9 mouse cellular contexts compared by ENCODE assay signal in the genomic region with DNA sequence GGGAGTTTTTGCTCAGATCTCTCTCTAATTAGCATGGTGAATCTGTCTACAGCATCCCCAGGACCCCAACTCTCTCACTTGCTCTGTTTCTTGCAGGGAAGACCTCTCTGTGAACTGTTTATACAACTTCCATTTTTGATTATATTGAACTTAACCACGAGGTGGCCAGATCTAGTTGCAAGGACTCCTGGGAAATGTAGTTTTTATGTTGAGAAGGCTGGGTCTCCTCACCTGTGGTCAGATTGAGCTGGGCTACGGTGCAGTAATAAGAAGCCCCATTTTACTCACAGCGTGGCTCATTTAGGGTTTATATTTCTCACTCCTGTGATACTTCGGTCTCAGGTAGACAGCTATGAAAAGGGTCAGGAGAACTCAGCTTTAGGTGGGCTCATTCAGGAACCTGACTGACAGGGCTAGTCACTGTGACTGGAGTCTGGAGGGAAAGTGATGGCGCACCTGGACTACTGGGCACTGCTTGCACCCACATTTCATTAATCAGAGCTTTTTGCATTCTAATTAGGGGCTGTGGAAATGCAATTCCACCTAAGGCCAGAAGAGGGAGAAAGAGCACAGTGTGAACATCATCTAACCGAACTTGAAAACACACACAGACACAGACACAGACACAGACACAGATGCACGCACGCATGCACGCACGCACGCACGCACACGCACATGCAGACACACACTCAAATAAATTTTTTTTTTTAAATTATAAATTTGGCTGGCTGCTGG. TPM values are rescaled to one million over a fixed set of nuclear protein-coding genes. Genes with fewer than 3 reads are reported as not detected.
DNase-seq lines count a peak whose midpoint lies in the region; ATAC-seq and TF ChIP-seq lines count a peak whose summit lies in the region.
"Had no signal": no experiment of that assay in that cellular context is flagged by ENCODE, and none has a peak within 500 bp of the region (broad histone marks: within the 10 kb centered on the region; RNA-seq: fewer than 3 reads in every experiment).

No protein-coding gene starts in this region.

- peak overlapping the region; percentile 27; the same call in 1 of the 2 replicates for H3K27ac ChIP-seq in spleen, adult 2 months (ENCODE audit: insufficient read depth, low read length)
- H3K27ac ChIP-seq in heart, postnatal 0 days (ENCODE audit: low read depth), result no peak overlapping the region
- no peak overlapping the region for H3K27ac ChIP-seq in kidney, postnatal 0 days
- H3K27ac ChIP-seq in lung, embryonic 15.5 days, result no peak overlapping the region
- H3K27ac ChIP-seq in neural tube, embryonic 15.5 days (replicated peaks), result no peak overlapping the region

- H3K4me3 ChIP-seq in spleen, adult 2 months (ENCODE audit: extremely low read depth, insufficient read depth, insufficient read length), result no peak overlapping the region
- no peak overlapping the region for H3K4me3 ChIP-seq in heart, postnatal 0 days (ENCODE audit: low read depth, low read length)
- H3K4me3 ChIP-seq in kidney, postnatal 0 days (replicated peaks; ENCODE audit: low read depth, low read length), result no peak overlapping the region
- H3K4me3 ChIP-seq in lung, embryonic 15.5 days, result no peak overlapping the region
- no peak overlapping the region for H3K4me3 ChIP-seq in neural tube, embryonic 15.5 days (replicated peaks)

- no peaks in the 10 kb centered on the region for H3K9me3 ChIP-seq in heart, postnatal 0 days (replicated peaks; ENCODE audit: control insufficient read depth, low read length)
- no peaks in the 10 kb centered on the region for H3K9me3 ChIP-seq in kidney, postnatal 0 days (replicated peaks; ENCODE audit: low read length)
- H3K9me3 ChIP-seq in lung, embryonic 15.5 days, result no peaks in the 10 kb centered on the region
- no peaks in the 10 kb centered on the region for H3K9me3 ChIP-seq in neural tube, embryonic 15.5 days (replicated peaks)

- 31% methylated on average over 13 of the region's 13 CpGs for WGBS in spleen, adult 2 months
- WGBS in heart, postnatal 0 days, result 33% methylated on average over 13 of the region's 13 CpGs
- WGBS in kidney, postnatal 0 days, result 42% methylated on average over 13 of the region's 13 CpGs
- 37% methylated on average over 13 of the region's 13 CpGs for WGBS in lung, embryonic 15.5 days
- WGBS in neural tube, embryonic 15.5 days, result 54% methylated on average over 13 of the region's 13 CpGs

- H3K4me1 ChIP-seq in spleen, adult 2 months (ENCODE audit: control insufficient read depth, insufficient read depth, insufficient read length), result peaks cover 21% of the 10 kb centered on the region
- 0 out of 2 replicates have a peak, but pooled peaks cover 4% of the 10 kb centered on the region for H3K4me1 ChIP-seq in heart, postnatal 0 days (ENCODE audit: control insufficient read depth, insufficient read depth)
- no peaks in the 10 kb centered on the region for H3K4me1 ChIP-seq in kidney, postnatal 0 days (replicated peaks; ENCODE audit: insufficient read depth, low read length)
- H3K4me1 ChIP-seq in lung, embryonic 15.5 days, result peaks cover 11% of the 10 kb centered on the region
- H3K4me1 ChIP-seq in neural tube, embryonic 15.5 days, result no peaks in the 10 kb centered on the region

- DNase-seq in spleen, adult 2 months (ENCODE audit: low read depth in 1 of 2, low spot score in 2 of 2), result peak; percentile 49 to 57
- DNase-seq in spleen, postnatal 14 days (ENCODE audit: low spot score in 2 of 2), result no peak
- peak; percentile 33 for DNase-seq in heart, postnatal 0 days (ENCODE audit: low spot score)
- DNase-seq in kidney, postnatal 0 days (ENCODE audit: low spot score), result peak; percentile 53
- no peak for DNase-seq in ovary, postnatal 10 days (ENCODE audit: low spot score)

- H3K4me2 ChIP-seq in heart, postnatal 0 days (ENCODE audit: low read depth, low read length), result no peak overlapping the region
- H3K4me2 ChIP-seq in kidney, postnatal 0 days (ENCODE audit: low read length), result no peak overlapping the region
- no peak overlapping the region for H3K4me2 ChIP-seq in lung, embryonic 15.5 days
- no peak overlapping the region for H3K4me2 ChIP-seq in neural tube, embryonic 15.5 days

- no peaks in the 10 kb centered on the region for H3K27me3 ChIP-seq in spleen, adult 2 months (ENCODE audit: control insufficient read depth, insufficient read depth, low read length)
- H3K27me3 ChIP-seq in heart, postnatal 0 days (ENCODE audit: control insufficient read depth, insufficient read depth, low read length), result no peaks in the 10 kb centered on the region
- H3K27me3 ChIP-seq in kidney, postnatal 0 days (ENCODE audit: insufficient read depth, low read length), result no peaks in the 10 kb centered on the region
- no peaks in the 10 kb centered on the region for H3K27me3 ChIP-seq in lung, embryonic 15.5 days
- H3K27me3 ChIP-seq in neural tube, embryonic 15.5 days (replicated peaks), result no peaks in the 10 kb centered on the region

- TF ChIP-seq EP300 in heart, postnatal 0 days (IDR thresholded peaks at IDR 0.05; ENCODE audit: low read depth), result no peak

- ATAC-seq in activated CD4-positive, CD25-positive, alpha-beta regulatory T cell, adult 4 months, result peak; percentile 63
- ATAC-seq in heart, postnatal 0 days (ENCODE audit: insufficient read depth, low read depth), result peak; percentile 39; the same call in 1 of the 2 replicates
- ATAC-seq in kidney, postnatal 0 days (replicated peaks; ENCODE audit: low FRiP score, low read depth), result peak; percentile 33; the same call in 1 of the 2 replicates
- peak; percentile 19; the same call in 1 of the 2 replicates for ATAC-seq in lung, embryonic 15.5 days (ENCODE audit: borderline replicate concordance, extremely low read depth, low FRiP score, low TSS enrichment)
- peak; percentile 80 for ATAC-seq in neural tube, embryonic 15.5 days (ENCODE audit: low FRiP score)

- TF ChIP-seq POLR2A in spleen, adult 2 months (IDR thresholded peaks at IDR 0.05; ENCODE audit: low read depth, low read length), result no peak

- H3K36me3 ChIP-seq in spleen, adult 2 months (ENCODE audit: control insufficient read depth, insufficient read depth, low read length), result no peaks in the 10 kb centered on the region
- H3K36me3 ChIP-seq in heart, postnatal 0 days (replicated peaks; ENCODE audit: control insufficient read depth, insufficient read depth, low read length), result no peaks in the 10 kb centered on the region
- H3K36me3 ChIP-seq in kidney, postnatal 0 days (ENCODE audit: insufficient read depth, low read length), result no peaks in the 10 kb centered on the region
- no peaks in the 10 kb centered on the region for H3K36me3 ChIP-seq in lung, embryonic 15.5 days
- H3K36me3 ChIP-seq in neural tube, embryonic 15.5 days, result no peaks in the 10 kb centered on the region

- no peak for TF ChIP-seq CTCF in spleen, adult 2 months (IDR thresholded peaks at IDR 0.05; ENCODE audit: extremely low read depth, insufficient read depth, insufficient read length, insufficient replicate concordance)
- TF ChIP-seq CTCF in heart, postnatal 0 days (IDR thresholded peaks at IDR 0.05; ENCODE audit: low read depth), result peak; percentile 80
- TF ChIP-seq CTCF in kidney, postnatal 0 days (IDR thresholded peaks at IDR 0.05; ENCODE audit: low read depth), result peak; percentile 75

- no peak overlapping the region for H3K9ac ChIP-seq in heart, postnatal 0 days (replicated peaks; ENCODE audit: low read depth, low read length)
- H3K9ac ChIP-seq in kidney, postnatal 0 days (ENCODE audit: low read depth, low read length), result no peak overlapping the region
- H3K9ac ChIP-seq in lung, embryonic 15.5 days, result no peak overlapping the region
- H3K9ac ChIP-seq in neural tube, embryonic 15.5 days (replicated peaks), result no peak overlapping the region

RNA-seq across cellular contexts. Expression of a gene that starts 11.7 kb away (rescaled TPM):
- 0.09 and 0.22 TPM in 2 replicates for polyA plus RNA-seq in spleen, adult 2 months (2012; rRNA removed)
- not detected for polyA plus RNA-seq in activated CD4-positive, CD25-positive, alpha-beta regulatory T cell, adult 4 months (2017; shearing (Covaris generic))
- total RNA-seq in heart, postnatal 0 days (2014; rRNA removed; ENCODE audit: low replicate concordance), result not detected in 2 replicates
- polyA plus RNA-seq in heart, postnatal 0 days (2015; fragmentation: Nextera tagmentation; extraction: Ambion mirVana), result not detected in 2 replicates
- polyA plus RNA-seq in kidney, postnatal 0 days (2015; fragmentation: Nextera tagmentation; extraction: Ambion mirVana), result 0.08 and 0.13 TPM in 2 replicates
- not detected in 2 replicates for polyA plus RNA-seq in lung, embryonic 15.5 days (2015; fragmentation: Nextera tagmentation; extraction: Ambion mirVana)
- polyA plus RNA-seq in neural tube, embryonic 15.5 days (2015; fragmentation: Nextera tagmentation; extraction: Ambion mirVana), result not detected in 2 replicates
- total RNA-seq: gastrocnemius, postnatal 36 days had no signal

RNA-seq across cellular contexts. Expression of a gene that starts 15.0 kb away (rescaled TPM):
- 17.0 and 21.7 TPM in 2 replicates for polyA plus RNA-seq in spleen, adult 2 months (2012; rRNA removed)
- polyA plus RNA-seq in activated CD4-positive, CD25-positive, alpha-beta regulatory T cell, adult 4 months (2017; shearing (Covaris generic)), result under 1 TPM in 1 of 2 experiments, not detected in 1; 0.40 TPM
- not detected in 2 replicates for total RNA-seq in heart, postnatal 0 days (2014; rRNA removed; ENCODE audit: low replicate concordance)
- polyA plus RNA-seq in heart, postnatal 0 days (2015; fragmentation: Nextera tagmentation; extraction: Ambion mirVana), result not detected in 2 replicates
- not detected in 2 replicates for polyA plus RNA-seq in kidney, postnatal 0 days (2015; fragmentation: Nextera tagmentation; extraction: Ambion mirVana)
- not detected in 2 replicates for polyA plus RNA-seq in lung, embryonic 15.5 days (2015; fragmentation: Nextera tagmentation; extraction: Ambion mirVana)
- polyA plus RNA-seq in neural tube, embryonic 15.5 days (2015; fragmentation: Nextera tagmentation; extraction: Ambion mirVana), result 0.69 and 1.2 TPM in 2 replicates
- total RNA-seq: gastrocnemius, postnatal 36 days had no signal

RNA-seq across cellular contexts. Expression of a gene that starts 24.3 kb away (rescaled TPM):
- 0.45 TPM in 1 of 2 replicates, not detected in the other for polyA plus RNA-seq in spleen, adult 2 months (2012; rRNA removed)
- not detected for polyA plus RNA-seq in activated CD4-positive, CD25-positive, alpha-beta regulatory T cell, adult 4 months (2017; shearing (Covaris generic))
- total RNA-seq in heart, postnatal 0 days (2014; rRNA removed; ENCODE audit: low replicate concordance), result not detected in 2 replicates
- not detected in 2 replicates for polyA plus RNA-seq in heart, postnatal 0 days (2015; fragmentation: Nextera tagmentation; extraction: Ambion mirVana)
- polyA plus RNA-seq in kidney, postnatal 0 days (2015; fragmentation: Nextera tagmentation; extraction: Ambion mirVana), result not detected in 2 replicates
- polyA plus RNA-seq in lung, embryonic 15.5 days (2015; fragmentation: Nextera tagmentation; extraction: Ambion mirVana), result 0.16 TPM in 1 of 2 replicates, not detected in the other
- polyA plus RNA-seq in neural tube, embryonic 15.5 days (2015; fragmentation: Nextera tagmentation; extraction: Ambion mirVana), result 14.3 and 17.3 TPM in 2 replicates
- total RNA-seq: gastrocnemius, postnatal 36 days had no signal

RNA-seq across cellular contexts. Expression of a gene that starts 44.8 kb away (rescaled TPM):
- polyA plus RNA-seq in spleen, adult 2 months (2012; rRNA removed), result 6.6 and 8.0 TPM in 2 replicates
- polyA plus RNA-seq in activated CD4-positive, CD25-positive, alpha-beta regulatory T cell, adult 4 months (2017; shearing (Covaris generic)), result 10 to 100 TPM; 17.4 to 24.1 TPM
- 25.8 and 26.1 TPM in 2 replicates for total RNA-seq in heart, postnatal 0 days (2014; rRNA removed; ENCODE audit: low replicate concordance)
- 11.3 and 11.6 TPM in 2 replicates for polyA plus RNA-seq in heart, postnatal 0 days (2015; fragmentation: Nextera tagmentation; extraction: Ambion mirVana)
- polyA plus RNA-seq in kidney, postnatal 0 days (2015; fragmentation: Nextera tagmentation; extraction: Ambion mirVana), result 7.3 and 7.8 TPM in 2 replicates
- polyA plus RNA-seq in lung, embryonic 15.5 days (2015; fragmentation: Nextera tagmentation; extraction: Ambion mirVana), result 19.0 and 22.5 TPM in 2 replicates
- polyA plus RNA-seq in neural tube, embryonic 15.5 days (2015; fragmentation: Nextera tagmentation; extraction: Ambion mirVana), result 12.0 and 12.5 TPM in 2 replicates

RNA-seq across cellular contexts. Expression of a gene that starts 53.5 kb away (rescaled TPM):
- 102 and 149 TPM in 2 replicates for polyA plus RNA-seq in spleen, adult 2 months (2012; rRNA removed)
- polyA plus RNA-seq in activated CD4-positive, CD25-positive, alpha-beta regulatory T cell, adult 4 months (2017; shearing (Covaris generic)), result 10 to 100 TPM; 15.9 to 19.5 TPM
- total RNA-seq in heart, postnatal 0 days (2014; rRNA removed; ENCODE audit: low replicate concordance), result 1.7 and 6.7 TPM in 2 replicates
- polyA plus RNA-seq in heart, postnatal 0 days (2015; fragmentation: Nextera tagmentation; extraction: Ambion mirVana), result 1.6 and 2.0 TPM in 2 replicates
- 3.5 and 3.8 TPM in 2 replicates for polyA plus RNA-seq in kidney, postnatal 0 days (2015; fragmentation: Nextera tagmentation; extraction: Ambion mirVana)
- polyA plus RNA-seq in lung, embryonic 15.5 days (2015; fragmentation: Nextera tagmentation; extraction: Ambion mirVana), result 4.3 and 4.7 TPM in 2 replicates
- polyA plus RNA-seq in neural tube, embryonic 15.5 days (2015; fragmentation: Nextera tagmentation; extraction: Ambion mirVana), result 1.2 and 5.2 TPM in 2 replicates

Comparison
In these comparisons a context has a peak if more than half of its experiments do, and no peak if none do; other contexts are left out.
1. DNase-seq: peak in spleen, adult 2 months (2 of 2), heart, postnatal 0 days (single experiment) and kidney, postnatal 0 days (single experiment); none in spleen, postnatal 14 days (0 of 2) and ovary, postnatal 10 days (single experiment).
2. ATAC-seq: peak in every context shown above with its lines; median percentile 80 in neural tube, embryonic 15.5 days; 63 in activated CD4-positive, CD25-positive, alpha-beta regulatory T cell, adult 4 months; 39 in heart, postnatal 0 days; 33 in kidney, postnatal 0 days; 19 in lung, embryonic 15.5 days.
3. RNA of a gene that starts 24.3 kb away (polyA plus RNA-seq): 14.3 to 17.3 TPM in neural tube, embryonic 15.5 days; not detected in activated CD4-positive, CD25-positive, alpha-beta regulatory T cell, adult 4 months, 0.16 TPM in lung, embryonic 15.5 days, 0.45 TPM in spleen, adult 2 months, not detected in heart, postnatal 0 days and not detected in kidney, postnatal 0 days; every median in the first group is over 10 times any median in the second.